Mouse (Mus musculus): ENCODE results near the gene Cript.

- TF ChIP-seq CTCF (IDR thresholded peaks at IDR 0.05; ENCODE audit: low read depth) (no peak), EP300 (IDR thresholded peaks at IDR 0.05; ENCODE audit: low read depth) (no peak)
Observed at GRCm38 (mm10) chr17:87038496-87038895, 13.1 kb downstream of the Cript start.

Measured in liver, postnatal 0 days (tissue).